Mouse (Mus musculus) forebrain, embryonic 12.5 days (tissue): ENCODE data around the gene Hdgfl2. TPM values are rescaled to one million over a fixed set of nuclear protein-coding genes. Genes with fewer than 3 reads are reported as not detected.

Experiments used
- ATAC-seq: fragments of 200-750 bp; cut with Nextera tagmentation; 2 replicates; pipeline ENCODE4 v1.8.0; 2017; ENCODE audit warnings: moderate TSS enrichment; ENCODE audit not compliant: low FRiP score
- H3K27ac ChIP-seq: fragments of 300-500 bp; sonication (generic); 2 replicates; pipeline ENCODE4 v1.5.1; 2016; ENCODE audit warnings: mild to moderate bottlenecking
- H3K27me3 ChIP-seq: fragments of 300-500 bp; sonication (generic); 2 replicates; pipeline ENCODE4 v1.6.1; 2016; ENCODE audit warnings: mild to moderate bottlenecking
- H3K36me3 ChIP-seq: fragments of 300-500 bp; sonication (generic); replicated peaks from 2 replicates; pipeline ENCODE4 v1.6.1; 2016; ENCODE audit warnings: mild to moderate bottlenecking
- H3K4me1 ChIP-seq: fragments of 300-500 bp; sonication (generic); 2 replicates; pipeline ENCODE4 v1.6.1; 2016
- H3K4me2 ChIP-seq: fragments of 300-500 bp; sonication (generic); 2 replicates; pipeline ENCODE4 v1.6.1; 2016; ENCODE audit warnings: mild to moderate bottlenecking, moderate library complexity
- H3K4me3 ChIP-seq: fragments of 300-500 bp; sonication (generic); replicated peaks from 2 replicates; pipeline ENCODE4 v1.5.1; 2016; ENCODE audit warnings: mild to moderate bottlenecking
- H3K9ac ChIP-seq: fragments of 300-500 bp; sonication (generic); 2 replicates; pipeline ENCODE4 v1.6.1; 2016; ENCODE audit warnings: mild to moderate bottlenecking
- H3K9me3 ChIP-seq: fragments of 300-500 bp; sonication (generic); 2 replicates; pipeline ENCODE4 v1.6.1; 2016
- WGBS: fragments of 180-500 bp; shearing (Covaris S2); methylation state at CpG from one replicate; pipeline ENCODE4 v1.1.7; 2016; 5-methylcytosine and 5-hydroxymethylcytosine counted together
- polyA plus RNA-seq: library from polyadenylated mRNA; unstranded; fragments of >200 nt; fragmentation: Nextera tagmentation; extraction: Ambion mirVana; gene quantifications from 2 replicates; pipeline ENCODE4 v1.2.1, GENCODE M21; 2016

Hdgfl2 gene
- polyA plus RNA-seq, result 183 and 188 TPM in 2 replicates

GRCm38 (mm10) chr17:56078880-56079795 lies at the start of gene Hdgfl2:
Hdgfl2 (plus strand) TSS chr17:56079634.
- H3K27me3 ChIP-seq, result no peaks in the 10 kb centered on the region
- under 1% methylated on average over 61 of the region's 61 CpGs for WGBS
- peak within 1 kb of the TSS; percentile 91 for H3K4me3 ChIP-seq
- peak within 1 kb of the TSS; percentile 99 for H3K4me2 ChIP-seq
- H3K9ac ChIP-seq, result peak within 1 kb of the TSS; percentile 93
- no peaks in the 10 kb centered on the region for H3K9me3 ChIP-seq
- peaks cover 41% of the 10 kb centered on the region for H3K4me1 ChIP-seq
- ATAC-seq, result peak; percentile 92
- peaks cover 18% of the 10 kb centered on the region for H3K36me3 ChIP-seq
- peak within 1 kb of the TSS; percentile 69; the same call in 1 of the 2 replicates for H3K27ac ChIP-seq

GRCm38 (mm10) chr17:56030238-56030870 lies 49.1 kb upstream of the Hdgfl2 start:
- WGBS, result 95% methylated on average over 9 of the region's 9 CpGs
- Histone ChIP-seq H3K36me3 (peaks cover 59% of the 10 kb centered on the region), H3K4me1 (peaks cover 26% of the 10 kb centered on the region), H3K9ac (no peak overlapping the region), H3K27me3 (no peaks in the 10 kb centered on the region), H3K4me3 (no peak overlapping the region), H3K27ac (no peak overlapping the region), H3K4me2 (no peak overlapping the region), H3K9me3 (no peaks in the 10 kb centered on the region)
- ATAC-seq, result no peak

GRCm38 (mm10) chr17:56030919-56031318 lies 48.5 kb upstream of the Hdgfl2 start:
- Histone ChIP-seq H3K27me3 (no peaks in the 10 kb centered on the region), H3K36me3 (peaks cover 59% of the 10 kb centered on the region), H3K4me3 (no peak overlapping the region), H3K4me1 (peaks cover 31% of the 10 kb centered on the region), H3K4me2 (no peak overlapping the region), H3K27ac (no peak overlapping the region), H3K9me3 (no peaks in the 10 kb centered on the region), H3K9ac (no peak overlapping the region)
- 83% methylated on average over 5 of the region's 5 CpGs for WGBS
- ATAC-seq, result no peak

GRCm38 (mm10) chr17:56031431-56031830 lies 48.0 kb upstream of the Hdgfl2 start:
- ATAC-seq, result no peak
- WGBS, result 94% methylated on average over 7 of the region's 7 CpGs
- H3K4me2 ChIP-seq, result no peak overlapping the region
- H3K4me1 ChIP-seq, result peaks cover 31% of the 10 kb centered on the region
- no peaks in the 10 kb centered on the region for H3K9me3 ChIP-seq
- H3K4me3 ChIP-seq, result no peak overlapping the region
- no peak overlapping the region for H3K27ac ChIP-seq
- no peaks in the 10 kb centered on the region for H3K27me3 ChIP-seq
- peaks cover 59% of the 10 kb centered on the region for H3K36me3 ChIP-seq
- H3K9ac ChIP-seq, result no peak overlapping the region

- 0 out of 2 replicates have a peak overlapping the region, but pooled peaks have one; percentile 0 for H3K9ac ChIP-seq
- no peaks in the 10 kb centered on the region for H3K9me3 ChIP-seq
- H3K27me3 ChIP-seq, result no peaks in the 10 kb centered on the region
- WGBS, result 83% methylated on average over 6 of the region's 6 CpGs
- ATAC-seq, result no peak
- peaks cover 31% of the 10 kb centered on the region for H3K4me1 ChIP-seq
- H3K27ac ChIP-seq, result no peak overlapping the region
- H3K4me3 ChIP-seq, result no peak overlapping the region
- peaks cover 59% of the 10 kb centered on the region for H3K36me3 ChIP-seq
- no peak overlapping the region for H3K4me2 ChIP-seq
Measured at GRCm38 (mm10) chr17:56032127-56032733, 47.2 kb upstream of the Hdgfl2 start.

GRCm38 (mm10) chr17:56032831-56033230 lies 46.6 kb upstream of the Hdgfl2 start:
- Histone ChIP-seq H3K27me3 (no peaks in the 10 kb centered on the region), H3K27ac (no peak overlapping the region), H3K9ac (0 out of 2 replicates have a peak overlapping the region, but pooled peaks have one; percentile 0), H3K9me3 (no peaks in the 10 kb centered on the region), H3K4me3 (no peak overlapping the region), H3K36me3 (peaks cover 58% of the 10 kb centered on the region), H3K4me2 (no peak overlapping the region), H3K4me1 (peaks cover 31% of the 10 kb centered on the region)
- no peak for ATAC-seq
- WGBS, result 82% methylated on average over 7 of the region's 7 CpGs

GRCm38 (mm10) chr17:56034040-56034725 lies 45.3 kb upstream of the Hdgfl2 start:
- no peak overlapping the region for H3K27ac ChIP-seq
- no peaks in the 10 kb centered on the region for H3K27me3 ChIP-seq
- H3K4me1 ChIP-seq, result peaks cover 31% of the 10 kb centered on the region
- WGBS, result 92% methylated on average over 7 of the region's 7 CpGs
- H3K9me3 ChIP-seq, result no peaks in the 10 kb centered on the region
- H3K4me3 ChIP-seq, result no peak overlapping the region
- ATAC-seq, result no peak
- H3K4me2 ChIP-seq, result no peak overlapping the region
- H3K9ac ChIP-seq, result 0 out of 2 replicates have a peak overlapping the region, but pooled peaks have one; percentile 7
- peaks cover 45% of the 10 kb centered on the region for H3K36me3 ChIP-seq

- Histone ChIP-seq H3K4me3 (no peak overlapping the region; the same call in 1 of the 2 replicates), H3K27ac (no peak overlapping the region), H3K36me3 (peaks cover 39% of the 10 kb centered on the region), H3K27me3 (no peaks in the 10 kb centered on the region), H3K4me2 (peak overlapping the region; percentile 65), H3K4me1 (peaks cover 31% of the 10 kb centered on the region), H3K9ac (0 out of 2 replicates have a peak overlapping the region, but pooled peaks have one; percentile 7), H3K9me3 (no peaks in the 10 kb centered on the region)
- 96% methylated on average over 6 of the region's 6 CpGs for WGBS
- no peak for ATAC-seq
Measured at GRCm38 (mm10) chr17:56034726-56035100, 44.7 kb upstream of the Hdgfl2 start.

GRCm38 (mm10) chr17:56035216-56035615 lies 44.2 kb upstream of the Hdgfl2 start:
- H3K4me1 ChIP-seq, result peaks cover 31% of the 10 kb centered on the region
- peak overlapping the region; percentile 88 for H3K9ac ChIP-seq
- no peak for ATAC-seq
- peaks cover 36% of the 10 kb centered on the region for H3K36me3 ChIP-seq
- no peaks in the 10 kb centered on the region for H3K27me3 ChIP-seq
- no peak overlapping the region for H3K27ac ChIP-seq
- peak overlapping the region; percentile 65 for H3K4me2 ChIP-seq
- no peaks in the 10 kb centered on the region for H3K9me3 ChIP-seq
- H3K4me3 ChIP-seq, result peak overlapping the region; percentile 83
- 90% methylated on average over 4 of the region's 4 CpGs for WGBS

GRCm38 (mm10) chr17:56036176-56036900 lies 43.1 kb upstream of the Hdgfl2 start, which contains the start of gene Sh3gl1:
Sh3gl1 (minus strand) TSS chr17:56036635.
- Histone ChIP-seq H3K4me3 (peak within 1 kb of the TSS; percentile 83), H3K9ac (peak within 1 kb of the TSS; percentile 88), H3K27ac (peak within 1 kb of the TSS; percentile 89), H3K36me3 (peaks cover 29% of the 10 kb centered on the region), H3K9me3 (no peaks in the 10 kb centered on the region), H3K27me3 (no peaks in the 10 kb centered on the region), H3K4me1 (peaks cover 39% of the 10 kb centered on the region), H3K4me2 (peak within 1 kb of the TSS; percentile 65)
- WGBS, result under 1% methylated on average over 74 of the region's 74 CpGs
- ATAC-seq, result peak; percentile 90

- 38% methylated on average over 13 of the region's 13 CpGs for WGBS
- Histone ChIP-seq H3K9ac (no peak overlapping the region), H3K27me3 (no peaks in the 10 kb centered on the region), H3K27ac (no peak overlapping the region), H3K36me3 (peaks cover 26% of the 10 kb centered on the region), H3K9me3 (no peaks in the 10 kb centered on the region), H3K4me1 (peaks cover 43% of the 10 kb centered on the region), H3K4me3 (peak overlapping the region; percentile 83), H3K4me2 (peak overlapping the region; percentile 25; the same call in 1 of the 2 replicates)
- peak; percentile 28 for ATAC-seq
Measured at GRCm38 (mm10) chr17:56036901-56037287, 42.5 kb upstream of the Hdgfl2 start.
